Mouse (Mus musculus) adrenal gland, adult 2 months (tissue): ENCODE data around the gene Myd88. TPM values are rescaled to one million over a fixed set of nuclear protein-coding genes. Genes with fewer than 3 reads are reported as not detected.
A peak's percentile ranks its signal among the peaks of the same experiment; 100 is the strongest.
"Not testable (repeated sequence)": the region's sequence is repeated elsewhere in the genome, so short reads cannot be mapped to it uniquely, and the experiment has no call there.

Source experiments
- DNase-seq: peaks from one replicate; pipeline ENCODE4 v3.0.0; 2021
- long read RNA-seq: library from polyadenylated mRNA; stranded (forward); transcript quantifications from one replicate; pipeline ENCODE4 v2.0.0, GENCODE M21; 2021
- polyA plus RNA-seq: library from polyadenylated mRNA; depleted of rRNA; stranded (reverse); fragments of >200 nt; gene quantifications from 2 replicates; pipeline ENCODE4 v1.2.3, GENCODE M21; 2012; rRNA removed
- total RNA-seq, 2 experiments: library from RNA; stranded (reverse); gene quantifications; 2 replicates each; pipeline ENCODE4 v1.2.3; 2021

Myd88 gene
- total RNA-seq (10 to 100 TPM; 26.9 to 34.5 TPM), polyA plus RNA-seq (18.5 and 19.7 TPM in 2 replicates)
- long read RNA-seq, transcript Myd88-201 (6 exons, 1,960 nt): major isoform, 33 of 36 reads
- long read RNA-seq, partial matches to known transcripts: 3 of 36 reads
- long read RNA-seq, other reads (novel, unspliced or antisense): 0 of 36 reads

- peak; percentile 98 for DNase-seq
Measured at GRCm38 (mm10) chr9:119340909-119341816, at the start of gene Myd88. TSS of gene Myd88 (minus strand) at chr9:119341411.

GRCm38 (mm10) chr9:119390214-119390613 lies 49.0 kb upstream of the Myd88 start:
- no peak for DNase-seq

GRCm38 (mm10) chr9:119388956-119389355 lies 47.7 kb upstream of the Myd88 start:
- DNase-seq: no peak

GRCm38 (mm10) chr9:119382603-119383002 lies 41.4 kb upstream of the Myd88 start:
- DNase-seq: no peak

- no peak for DNase-seq
Measured at GRCm38 (mm10) chr9:119378231-119378630, 37.0 kb upstream of the Myd88 start.

GRCm38 (mm10) chr9:119375556-119375955 lies 34.3 kb upstream of the Myd88 start:
- no peak for DNase-seq

GRCm38 (mm10) chr9:119375008-119375407 lies 33.8 kb upstream of the Myd88 start:
- DNase-seq: no peak

- no peak for DNase-seq
Measured at GRCm38 (mm10) chr9:119371251-119371650, 30.0 kb upstream of the Myd88 start.

GRCm38 (mm10) chr9:119370770-119371169 lies 29.6 kb upstream of the Myd88 start:
- not testable (repeated sequence) for DNase-seq

- no peak for DNase-seq
Measured at GRCm38 (mm10) chr9:119368367-119368766, 27.2 kb upstream of the Myd88 start.

- DNase-seq: no peak
Measured at GRCm38 (mm10) chr9:119365284-119365683, 24.1 kb upstream of the Myd88 start, which contains the start of gene Slc22a14. TSS of gene Slc22a14 (minus strand) at chr9:119365553.

- DNase-seq: no peak
Measured at GRCm38 (mm10) chr9:119363229-119363628, 22.0 kb upstream of the Myd88 start.

- DNase-seq: no peak
Measured at GRCm38 (mm10) chr9:119361416-119361815, 20.2 kb upstream of the Myd88 start.

- DNase-seq: no peak
Measured at GRCm38 (mm10) chr9:119358058-119358429, 16.8 kb upstream of the Myd88 start.

- DNase-seq: peak; percentile 94
Measured at GRCm38 (mm10) chr9:119357331-119358057, 16.3 kb upstream of the Myd88 start, which contains the start of gene Xylb. TSS of gene Xylb (plus strand) at chr9:119357381.

- no peak for DNase-seq
Measured at GRCm38 (mm10) chr9:119355943-119356342, 14.7 kb upstream of the Myd88 start.

- no peak for DNase-seq
Measured at GRCm38 (mm10) chr9:119353926-119354325, 12.7 kb upstream of the Myd88 start.

- DNase-seq: peak; percentile 77
Measured at GRCm38 (mm10) chr9:119352060-119352459, 10.8 kb upstream of the Myd88 start.

GRCm38 (mm10) chr9:119350947-119351705 lies 9.9 kb upstream of the Myd88 start:
- DNase-seq: no peak

GRCm38 (mm10) chr9:119350531-119350930 lies 9.3 kb upstream of the Myd88 start:
- DNase-seq: no peak

- DNase-seq: peak; percentile 64
Measured at GRCm38 (mm10) chr9:119346376-119346775, 5.2 kb upstream of the Myd88 start.

GRCm38 (mm10) chr9:119342728-119343127 lies 1.5 kb upstream of the Myd88 start:
- no peak for DNase-seq
